19 mouse cellular contexts compared by ENCODE assay signal in the genomic region with DNA sequence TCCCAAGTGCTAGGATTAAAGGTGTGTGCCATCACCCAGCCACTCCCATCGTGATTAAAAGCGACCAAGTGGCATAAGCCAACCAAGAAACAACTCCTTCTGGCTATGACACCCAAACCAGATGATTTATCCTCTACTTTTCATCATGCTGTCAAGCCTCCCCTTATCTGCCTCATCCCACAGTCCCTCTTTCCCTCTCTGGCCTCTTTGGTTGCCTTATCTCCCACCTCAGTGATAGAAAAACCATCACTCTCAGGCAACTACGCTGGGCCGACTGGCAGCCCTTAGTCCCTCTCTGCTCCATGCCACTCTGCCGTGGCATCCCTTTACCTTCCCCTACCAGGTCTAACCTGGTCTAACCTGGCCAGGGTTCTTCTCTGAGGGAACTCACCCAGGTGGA. TPM values are rescaled to one million over a fixed set of nuclear protein-coding genes. Genes with fewer than 3 reads are reported as not detected.
DNase-seq lines count a peak whose midpoint lies in the region; ATAC-seq lines count a peak whose summit lies in the region.
"Had no signal": no experiment of that assay in that cellular context is flagged by ENCODE, and none has a peak within 500 bp of the region (broad histone marks: within the 10 kb centered on the region; RNA-seq: fewer than 3 reads in every experiment).

No protein-coding gene starts in this region.

- H3K4me1 ChIP-seq in liver, embryonic 11.5 days (replicated peaks; ENCODE audit: control insufficient read depth, insufficient read depth, low read length) = peaks cover 7% of the 10 kb centered on the region; the same call in 1 of the 2 replicates
- peaks cover 20% of the 10 kb centered on the region for H3K4me1 ChIP-seq in liver, embryonic 15.5 days (replicated peaks)
- no peaks in the 10 kb centered on the region for H3K4me1 ChIP-seq in embryonic facial prominence, embryonic 10.5 days
- H3K4me1 ChIP-seq: forebrain, embryonic 15.5 days; heart, embryonic 12.5 days; hindbrain, embryonic 15.5 days had no signal

- DNase-seq in c-Kit-positive CD71-positive TER-119-negative erythroid progenitor cells, embryonic 14.5 days (ENCODE audit: low read depth) = peak; percentile 41
- DNase-seq in liver, embryonic 11.5 days (ENCODE audit: low spot score) = no peak
- DNase-seq in gastrocnemius, postnatal 25 days = no peak
- no peak for DNase-seq in embryonic facial prominence, embryonic 10.5 days (ENCODE audit: low spot score)
- no peak for DNase-seq in gastrocnemius, adult 8-10 months (ENCODE audit: low spot score in 2 of 2)
- DNase-seq: adrenal gland, adult 8-10 months; adrenal gland, postnatal 36 days; cerebellum, adult 11-12 months; cerebellum, adult 9-10 months; cerebellum, postnatal 36 days; gastrocnemius, postnatal 10 days had no signal

- no peak overlapping the region for H3K9ac ChIP-seq in liver, embryonic 11.5 days (ENCODE audit: low read depth, low read length)
- no peak overlapping the region for H3K9ac ChIP-seq in liver, embryonic 15.5 days
- H3K9ac ChIP-seq: forebrain, embryonic 15.5 days; heart, embryonic 12.5 days; hindbrain, embryonic 15.5 days had no signal

- peak; percentile 40; the same call in 1 of the 2 replicates for ATAC-seq in liver, embryonic 11.5 days (replicated peaks; ENCODE audit: low FRiP score)
- ATAC-seq in liver, embryonic 15.5 days (ENCODE audit: insufficient read depth) = peak; percentile 33
- ATAC-seq: forebrain, embryonic 15.5 days had no signal

- no peak overlapping the region for H3K27ac ChIP-seq in liver, embryonic 11.5 days (ENCODE audit: low read depth, low read length)
- peak overlapping the region; percentile 29; the same call in 1 of the 2 replicates for H3K27ac ChIP-seq in liver, embryonic 15.5 days (replicated peaks)
- no peak overlapping the region for H3K27ac ChIP-seq in embryonic facial prominence, embryonic 10.5 days (replicated peaks)
- H3K27ac ChIP-seq: forebrain, embryonic 15.5 days; hindbrain, embryonic 10.5 days; hindbrain, embryonic 15.5 days had no signal

- no peaks in the 10 kb centered on the region for H3K27me3 ChIP-seq in liver, embryonic 11.5 days (replicated peaks; ENCODE audit: control insufficient read depth, insufficient read depth, low read length)
- peaks cover 5% of the 10 kb centered on the region for H3K27me3 ChIP-seq in liver, embryonic 15.5 days
- 0 out of 2 replicates have a peak, but pooled peaks cover 4% of the 10 kb centered on the region for H3K27me3 ChIP-seq in embryonic facial prominence, embryonic 10.5 days (replicated peaks; ENCODE audit: low read depth, poor library complexity, severe bottlenecking)
- H3K27me3 ChIP-seq: forebrain, embryonic 15.5 days; heart, embryonic 12.5 days; hindbrain, embryonic 15.5 days had no signal

- 70% methylated on average over 5 of the region's 5 CpGs for WGBS in liver, embryonic 11.5 days
- 30% methylated on average over 5 of the region's 5 CpGs for whole genome bisulfite sequencing in liver, embryonic 15.5 days (ENCODE audit: insufficient replicate concordance)
- WGBS in embryonic facial prominence, embryonic 10.5 days = 91% methylated on average over 5 of the region's 5 CpGs

- H3K9me3 ChIP-seq in liver, embryonic 11.5 days (ENCODE audit: control insufficient read depth, low read length) = no peaks in the 10 kb centered on the region
- no peaks in the 10 kb centered on the region for H3K9me3 ChIP-seq in liver, embryonic 15.5 days (replicated peaks)
- 0 out of 2 replicates have a peak, but pooled peaks cover under 1% of the 10 kb centered on the region for H3K9me3 ChIP-seq in embryonic facial prominence, embryonic 10.5 days
- H3K9me3 ChIP-seq: forebrain, embryonic 15.5 days; heart, embryonic 12.5 days; hindbrain, embryonic 10.5 days; hindbrain, embryonic 15.5 days had no signal

- no peak overlapping the region for H3K4me3 ChIP-seq in liver, embryonic 11.5 days (ENCODE audit: low read depth, low read length)
- no peak overlapping the region for H3K4me3 ChIP-seq in liver, embryonic 15.5 days (replicated peaks)
- no peak overlapping the region for H3K4me3 ChIP-seq in embryonic facial prominence, embryonic 10.5 days
- H3K4me3 ChIP-seq: forebrain, embryonic 15.5 days; heart, embryonic 12.5 days; hindbrain, embryonic 10.5 days; hindbrain, embryonic 15.5 days had no signal

- no peaks in the 10 kb centered on the region for H3K36me3 ChIP-seq in liver, embryonic 11.5 days (ENCODE audit: control insufficient read depth, insufficient read depth, low read length)
- no peaks in the 10 kb centered on the region for H3K36me3 ChIP-seq in liver, embryonic 15.5 days (replicated peaks)
- H3K36me3 ChIP-seq in embryonic facial prominence, embryonic 10.5 days (replicated peaks) = no peaks in the 10 kb centered on the region
- H3K36me3 ChIP-seq: forebrain, embryonic 15.5 days; heart, embryonic 12.5 days; hindbrain, embryonic 10.5 days; hindbrain, embryonic 15.5 days had no signal

- H3K4me2 ChIP-seq in liver, embryonic 11.5 days = no peak overlapping the region
- peak overlapping the region; percentile 29 for H3K4me2 ChIP-seq in liver, embryonic 15.5 days
- H3K4me2 ChIP-seq: forebrain, embryonic 15.5 days; heart, embryonic 12.5 days; hindbrain, embryonic 15.5 days had no signal

RNA-seq across cellular contexts. Expression of a gene that starts 4.5 kb away (rescaled TPM):
- polyA plus RNA-seq in liver, embryonic 11.5 days (2014; fragmentation: Nextera tagmentation; extraction: Ambion mirVana) = 195 and 201 TPM in 2 replicates
- polyA plus RNA-seq in liver, embryonic 15.5 days (2015; fragmentation: Nextera tagmentation; extraction: Ambion mirVana) = 69.1 and 74.7 TPM in 2 replicates
- total RNA-seq in gastrocnemius, postnatal 25 days (2021) = 10 to 100 TPM; 42.6 to 50.4 TPM
- 222 and 236 TPM in 2 replicates for polyA plus RNA-seq in embryonic facial prominence, embryonic 10.5 days (2016; fragmentation: Nextera tagmentation; extraction: Ambion mirVana)
- total RNA-seq in gastrocnemius, adult 8-10 months (2022) = 10 to 100 TPM; 35.1 to 39.6 (median 37.4) TPM

RNA-seq across cellular contexts. Expression of a gene that starts 14.5 kb away (rescaled TPM):
- 76.6 and 82.5 TPM in 2 replicates for polyA plus RNA-seq in liver, embryonic 11.5 days (2014; fragmentation: Nextera tagmentation; extraction: Ambion mirVana)
- polyA plus RNA-seq in liver, embryonic 15.5 days (2015; fragmentation: Nextera tagmentation; extraction: Ambion mirVana) = 47.5 and 52.0 TPM in 2 replicates
- 10 to 100 TPM; 34.9 to 35.0 TPM for total RNA-seq in gastrocnemius, postnatal 25 days (2021)
- polyA plus RNA-seq in embryonic facial prominence, embryonic 10.5 days (2016; fragmentation: Nextera tagmentation; extraction: Ambion mirVana) = 44.8 TPM in 2 replicates
- 10 to 100 TPM; 37.5 to 45.9 (median 39.9) TPM for total RNA-seq in gastrocnemius, adult 8-10 months (2022)

RNA-seq across cellular contexts. Expression of a gene that starts 23.4 kb away (rescaled TPM):
- 0.94 and 1.0 TPM in 2 replicates for polyA plus RNA-seq in liver, embryonic 11.5 days (2014; fragmentation: Nextera tagmentation; extraction: Ambion mirVana)
- 0.09 and 0.15 TPM in 2 replicates for polyA plus RNA-seq in liver, embryonic 15.5 days (2015; fragmentation: Nextera tagmentation; extraction: Ambion mirVana)
- total RNA-seq in gastrocnemius, postnatal 25 days (2021) = not detected
- 0.62 and 1.6 TPM in 2 replicates for polyA plus RNA-seq in embryonic facial prominence, embryonic 10.5 days (2016; fragmentation: Nextera tagmentation; extraction: Ambion mirVana)
- total RNA-seq in gastrocnemius, adult 8-10 months (2022) = not detected
- total RNA-seq: adrenal gland, adult 8-10 months; adrenal gland, postnatal 36 days; granulocyte monocyte progenitor cell, adult 5-6 weeks; heart, adult 8-10 months; heart, postnatal 25 days had no signal

RNA-seq across cellular contexts. Expression of a gene that starts 34.9 kb away (rescaled TPM):
- 55.8 and 60.8 TPM in 2 replicates for polyA plus RNA-seq in liver, embryonic 11.5 days (2014; fragmentation: Nextera tagmentation; extraction: Ambion mirVana)
- polyA plus RNA-seq in liver, embryonic 15.5 days (2015; fragmentation: Nextera tagmentation; extraction: Ambion mirVana) = 25.9 and 26.8 TPM in 2 replicates
- total RNA-seq in gastrocnemius, postnatal 25 days (2021) = 10 to 100 TPM in 1 of 2 experiments, 1 to 10 TPM in 1; 8.3 to 11.8 TPM
- 65.8 and 68.2 TPM in 2 replicates for polyA plus RNA-seq in embryonic facial prominence, embryonic 10.5 days (2016; fragmentation: Nextera tagmentation; extraction: Ambion mirVana)
- 1 to 10 TPM; 4.6 to 9.4 (median 6.4) TPM for total RNA-seq in gastrocnemius, adult 8-10 months (2022)

RNA-seq across cellular contexts. Expression of a gene that starts 58.0 kb away (rescaled TPM):
- polyA plus RNA-seq in liver, embryonic 11.5 days (2014; fragmentation: Nextera tagmentation; extraction: Ambion mirVana) = 6.2 and 6.7 TPM in 2 replicates
- 59.8 and 101 TPM in 2 replicates for polyA plus RNA-seq in liver, embryonic 15.5 days (2015; fragmentation: Nextera tagmentation; extraction: Ambion mirVana)
- 1 to 10 TPM; 1.1 to 1.2 TPM for total RNA-seq in gastrocnemius, postnatal 25 days (2021)
- 0.51 and 0.57 TPM in 2 replicates for polyA plus RNA-seq in embryonic facial prominence, embryonic 10.5 days (2016; fragmentation: Nextera tagmentation; extraction: Ambion mirVana)
- 1 to 10 TPM in 2 of 4 experiments, under 1 TPM in 2; 0.65 to 5.1 (median 1.9) TPM for total RNA-seq in gastrocnemius, adult 8-10 months (2022)
- total RNA-seq: granulocyte monocyte progenitor cell, adult 5-6 weeks had no signal
